Mouse (Mus musculus) myocyte (in vitro differentiated cells): Measurements from ENCODE around the gene Myo9a.

Experiments used
- CEBPB ChIP-seq: IDR thresholded peaks from 2 replicates; pipeline ENCODE4 v1.6.1; 2011; ENCODE audit warnings: mild to moderate bottlenecking, moderate library complexity; ENCODE audit not compliant: poor library complexity, insufficient read depth, severe bottlenecking
- E2F4 ChIP-seq: IDR thresholded peaks from one replicate; pipeline ENCODE4 v1.6.1; 2011; ENCODE audit warnings: mild to moderate bottlenecking, control low read depth, moderate library complexity; ENCODE audit not compliant: insufficient read depth
- MAX ChIP-seq: IDR thresholded peaks from one replicate; pipeline ENCODE4 v1.6.1; 2011; ENCODE audit warnings: low read depth, mild to moderate bottlenecking, control low read depth
- MYOD1 ChIP-seq, 3 experiments: IDR thresholded peaks; one replicate each; pipeline ENCODE4 v1.6.1; 2011; ENCODE audit warnings: control low read depth in 2 of 3, low read depth in 2 of 3, mild to moderate bottlenecking in 2 of 3, moderate library complexity in 1 of 3; ENCODE audit not compliant: insufficient read length in 2 of 3, control insufficient read depth in 1 of 3
- MYOG ChIP-seq, 3 experiments: IDR thresholded peaks; one replicate each; pipeline ENCODE4 v1.6.1; 2011; ENCODE audit warnings: control low read depth in 2 of 3, low read depth in 2 of 3, mild to moderate bottlenecking in 2 of 3; ENCODE audit not compliant: insufficient read length in 2 of 3, control insufficient read depth in 1 of 3, insufficient read depth in 1 of 3
- POLR2A ChIP-seq: IDR thresholded peaks from one replicate; pipeline ENCODE4 v1.6.1; 2011; ENCODE audit warnings: low read depth, mild to moderate bottlenecking, control low read depth, moderate library complexity; ENCODE audit not compliant: insufficient read length
- POLR2AphosphoS2 ChIP-seq: IDR thresholded peaks from one replicate; pipeline ENCODE4 v1.6.1; 2011; ENCODE audit warnings: low read depth, control low read depth; ENCODE audit not compliant: insufficient read length
- REST ChIP-seq: IDR thresholded peaks from one replicate; pipeline ENCODE4 v1.6.1; 2011; ENCODE audit warnings: mild to moderate bottlenecking, control low read depth, moderate library complexity; ENCODE audit not compliant: insufficient read depth, insufficient read length
- SRF ChIP-seq: IDR thresholded peaks from one replicate; pipeline ENCODE4 v1.6.1; 2011; ENCODE audit warnings: low read depth; ENCODE audit not compliant: control insufficient read depth, insufficient read length
- TCF12 ChIP-seq: IDR thresholded peaks from one replicate; pipeline ENCODE4 v1.6.1; 2011; ENCODE audit warnings: mild to moderate bottlenecking, control low read depth; ENCODE audit not compliant: poor library complexity, insufficient read depth, severe bottlenecking
- TCF3 ChIP-seq: IDR thresholded peaks from one replicate; pipeline ENCODE4 v1.6.1; 2011; ENCODE audit warnings: low read depth, control low read depth; ENCODE audit not compliant: insufficient read length
- USF1 ChIP-seq: IDR thresholded peaks from one replicate; pipeline ENCODE4 v1.6.1; 2011; ENCODE audit warnings: low read depth, mild to moderate bottlenecking, control low read depth, moderate library complexity

DNA sequence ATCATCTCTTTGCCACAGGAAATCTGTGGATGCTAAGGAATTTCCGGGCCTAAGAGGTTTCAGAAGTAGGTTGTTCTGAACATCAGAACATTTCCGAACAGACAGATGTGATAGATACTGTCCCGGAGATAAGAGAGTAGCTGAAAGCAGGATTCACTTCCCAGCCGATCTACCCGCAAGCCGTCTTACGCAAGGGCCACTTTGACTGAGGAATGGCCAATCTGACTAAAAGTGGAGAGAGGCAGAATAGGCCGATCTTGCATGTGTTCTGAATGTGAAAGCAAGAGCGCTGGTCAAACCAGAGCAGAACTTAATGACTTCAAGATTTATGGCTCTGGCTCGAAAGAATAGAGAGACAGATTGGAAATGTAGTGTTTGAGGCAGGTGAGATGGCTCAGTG lies 25.2 kb upstream of the Myo9a start:
- TF ChIP-seq E2F4 (no peak), POLR2A (no peak), REST (no peak), POLR2AphosphoS2 (no peak), TCF12 (no peak), MYOD1 (IDR thresholded peaks at IDR 0.05; ENCODE audit: control insufficient read depth in 1 of 3, insufficient read length in 2 of 3, low read depth in 2 of 3) (no peak), CEBPB (no peak), MAX (no peak), USF1 (no peak), MYOG (IDR thresholded peaks at IDR 0.05; ENCODE audit: control insufficient read depth in 1 of 3, insufficient read depth in 1 of 3, insufficient read length in 2 of 3, low read depth in 2 of 3) (no peak), TCF3 (no peak), SRF (no peak)
